Mouse (Mus musculus) urinary bladder, postnatal 36 days (tissue): Measurements from ENCODE around the gene Mrgprf.

Experiments used
- DNase-seq, 2 experiments: peaks; one replicate each; pipeline ENCODE4 v3.0.0; 2022; ENCODE audit warnings: low spot score in 2 of 2, mixed read lengths in 1 of 2

Gene Mrgprf

DNA sequence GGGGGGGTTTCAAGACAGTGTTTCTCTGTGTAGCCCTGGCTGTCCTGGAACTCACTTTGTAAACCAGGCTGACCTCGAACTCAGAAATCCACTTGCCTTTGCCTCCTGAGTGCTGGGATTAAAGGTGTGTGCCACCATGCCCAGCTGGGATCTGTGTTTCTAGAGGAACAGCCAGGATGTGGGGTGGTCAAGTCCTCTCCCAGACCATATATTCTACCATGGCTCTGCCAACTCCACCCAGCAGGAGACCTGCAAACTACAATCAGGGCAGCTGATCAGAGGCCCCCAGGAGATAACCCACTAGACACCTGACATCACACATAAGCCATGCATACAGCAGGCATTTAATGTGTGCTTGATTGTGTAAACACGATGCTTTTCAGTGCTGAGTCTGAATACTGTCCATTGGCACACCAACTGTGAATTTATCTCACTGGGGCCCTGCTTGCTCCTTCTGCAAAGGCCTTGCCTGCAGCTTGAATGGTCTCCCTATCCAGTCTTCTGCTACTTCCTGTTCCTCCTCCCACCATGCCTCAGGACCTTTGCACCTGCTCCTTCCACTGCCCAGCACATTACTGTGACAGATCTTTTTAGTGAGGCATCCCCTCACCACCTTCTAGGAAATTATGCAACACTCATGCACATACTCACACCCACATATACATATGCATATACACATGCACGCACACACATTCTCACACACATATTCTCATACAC, 35.1 kb downstream of the Mrgprf start:
- DNase-seq, result no peak

DNA sequence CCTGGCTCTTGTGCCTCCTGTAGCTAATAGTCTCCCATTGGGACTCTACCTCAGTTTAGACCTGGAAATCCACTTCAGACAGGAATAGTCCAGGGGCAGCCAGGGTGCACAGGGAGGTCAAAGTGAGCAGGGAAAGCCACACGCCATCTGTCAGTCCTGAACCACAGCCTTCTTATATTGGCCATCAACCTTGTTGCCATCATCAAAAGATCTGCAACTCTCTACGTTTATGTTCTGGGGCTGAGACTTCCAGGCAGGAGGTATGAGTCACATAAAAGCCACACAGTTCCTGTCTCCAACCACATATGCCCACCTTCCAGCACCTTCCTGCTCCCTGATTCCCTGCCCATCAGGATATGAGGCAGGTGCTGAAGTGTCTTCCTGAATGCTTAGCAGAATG, 37.3 kb downstream of the Mrgprf start:
- DNase-seq, result no peak

- no peak for DNase-seq
Measured at GRCm38 (mm10) chr7:145340248-145340904, 39.7 kb downstream of the Mrgprf start.
